Mouse (Mus musculus) midbrain, embryonic 15.5 days (tissue): ENCODE measurements around the gene Slc23a4. TPM values are rescaled to one million over a fixed set of nuclear protein-coding genes. Genes with fewer than 3 reads are reported as not detected.

ENCODE experiments used
- ATAC-seq: fragments of 200-750 bp; cut with Nextera tagmentation; replicated peaks from 2 replicates; pipeline ENCODE4 v1.8.0; 2017; ENCODE audit warnings: moderate TSS enrichment
- H3K27ac ChIP-seq: fragments of 300-500 bp; sonication (generic); 2 replicates; pipeline ENCODE4 v1.5.1; 2015; ENCODE audit warnings: mild to moderate bottlenecking, inconsistent platforms
- H3K27me3 ChIP-seq: fragments of 300-500 bp; sonication (generic); replicated peaks from 2 replicates; pipeline ENCODE4 v1.6.1; 2015; ENCODE audit warnings: inconsistent platforms
- H3K36me3 ChIP-seq: fragments of 300-500 bp; sonication (generic); replicated peaks from 2 replicates; pipeline ENCODE4 v1.6.1; 2015; ENCODE audit warnings: inconsistent platforms
- H3K4me1 ChIP-seq: fragments of 300-500 bp; sonication (generic); 2 replicates; pipeline ENCODE4 v1.6.1; 2015; ENCODE audit warnings: inconsistent platforms
- H3K4me2 ChIP-seq: fragments of 300-500 bp; sonication (generic); 2 replicates; pipeline ENCODE4 v1.6.1; 2015; ENCODE audit warnings: inconsistent platforms, mild to moderate bottlenecking, moderate library complexity
- H3K4me3 ChIP-seq: fragments of 300-500 bp; sonication (generic); 2 replicates; pipeline ENCODE4 v1.5.1; 2015; ENCODE audit warnings: mild to moderate bottlenecking, inconsistent platforms
- H3K9ac ChIP-seq: fragments of 300-500 bp; sonication (generic); 2 replicates; pipeline ENCODE4 v1.6.1; 2015; ENCODE audit warnings: mild to moderate bottlenecking, inconsistent platforms
- H3K9me3 ChIP-seq: fragments of 300-500 bp; sonication (generic); 2 replicates; pipeline ENCODE4 v1.6.1; 2016; ENCODE audit warnings: inconsistent platforms
- WGBS: fragments of 180-500 bp; shearing (Covaris S2); methylation state at CpG from one replicate; pipeline ENCODE4 v1.1.7; 2015; ENCODE audit warnings: mixed read lengths; 5-methylcytosine and 5-hydroxymethylcytosine counted together
- polyA plus RNA-seq: library from polyadenylated mRNA; unstranded; fragments of >200 nt; fragmentation: Nextera tagmentation; extraction: Ambion mirVana; gene quantifications from 2 replicates; pipeline ENCODE4 v1.2.1, GENCODE M21; 2015

Gene Slc23a4
- polyA plus RNA-seq, 1 experiment from 2014 or later, result 1.2 TPM

- Histone ChIP-seq H3K4me3 (no peak overlapping the region), H3K4me1 (0 out of 2 replicates have a peak, but pooled peaks cover 6% of the 10 kb centered on the region), H3K36me3 (no peaks in the 10 kb centered on the region), H3K27ac (no peak overlapping the region), H3K27me3 (no peaks in the 10 kb centered on the region), H3K9me3 (no peaks in the 10 kb centered on the region), H3K4me2 (no peak overlapping the region), H3K9ac (no peak overlapping the region)
- 79% methylated on average over 7 of the region's 7 CpGs for WGBS
- no peak for ATAC-seq
Observed at GRCm38 (mm10) chr6:34951956-34952667, 36.1 kb downstream of the Slc23a4 start.

- Histone ChIP-seq H3K9me3 (no peaks in the 10 kb centered on the region), H3K4me2 (no peak overlapping the region), H3K4me3 (no peak overlapping the region), H3K27ac (no peak overlapping the region), H3K36me3 (no peaks in the 10 kb centered on the region), H3K9ac (no peak overlapping the region), H3K4me1 (0 out of 2 replicates have a peak, but pooled peaks cover 6% of the 10 kb centered on the region), H3K27me3 (no peaks in the 10 kb centered on the region)
- no peak for ATAC-seq
- WGBS, result 88% methylated on average over 7 of the region's 7 CpGs
Observed at GRCm38 (mm10) chr6:34951518-34951917, 36.7 kb downstream of the Slc23a4 start.

- peak overlapping the region; percentile 40 for H3K4me2 ChIP-seq
- H3K9ac ChIP-seq, result no peak overlapping the region
- no peaks in the 10 kb centered on the region for H3K27me3 ChIP-seq
- H3K9me3 ChIP-seq, result no peaks in the 10 kb centered on the region
- peak overlapping the region; percentile 20 for H3K4me3 ChIP-seq
- WGBS, result 21% methylated on average over 10 of the region's 11 CpGs
- H3K4me1 ChIP-seq, result no peaks in the 10 kb centered on the region
- ATAC-seq, result 0 out of 2 replicates have a peak, but pooled peaks have one; percentile 54
- H3K36me3 ChIP-seq, result no peaks in the 10 kb centered on the region
- no peak overlapping the region for H3K27ac ChIP-seq
Observed at GRCm38 (mm10) chr6:34948461-34948860, 39.7 kb downstream of the Slc23a4 start.

- ATAC-seq, result no peak
- no peaks in the 10 kb centered on the region for H3K9me3 ChIP-seq
- H3K4me2 ChIP-seq, result no peak overlapping the region
- WGBS, result 100% methylated on average over 1 of the region's 1 CpGs
- H3K4me3 ChIP-seq, result no peak overlapping the region
- H3K36me3 ChIP-seq, result no peaks in the 10 kb centered on the region
- no peaks in the 10 kb centered on the region for H3K4me1 ChIP-seq
- no peaks in the 10 kb centered on the region for H3K27me3 ChIP-seq
- H3K9ac ChIP-seq, result no peak overlapping the region
- no peak overlapping the region for H3K27ac ChIP-seq
Observed at GRCm38 (mm10) chr6:34946486-34947079, 41.6 kb downstream of the Slc23a4 start.

- Histone ChIP-seq H3K36me3 (no peaks in the 10 kb centered on the region), H3K4me3 (no peak overlapping the region), H3K27ac (no peak overlapping the region), H3K9ac (no peak overlapping the region), H3K4me1 (no peaks in the 10 kb centered on the region), H3K27me3 (no peaks in the 10 kb centered on the region), H3K4me2 (no peak overlapping the region), H3K9me3 (no peaks in the 10 kb centered on the region)
- 84% methylated on average over 5 of the region's 5 CpGs for WGBS
- no peak for ATAC-seq
Observed at GRCm38 (mm10) chr6:34943499-34943898, 44.7 kb downstream of the Slc23a4 start.

- Histone ChIP-seq H3K9ac (no peak overlapping the region), H3K4me1 (no peaks in the 10 kb centered on the region), H3K27me3 (no peaks in the 10 kb centered on the region), H3K4me3 (no peak overlapping the region), H3K27ac (no peak overlapping the region), H3K36me3 (no peaks in the 10 kb centered on the region), H3K4me2 (no peak overlapping the region), H3K9me3 (no peaks in the 10 kb centered on the region)
- ATAC-seq, result no peak
- 95% methylated on average over 9 of the region's 9 CpGs for WGBS
Observed at GRCm38 (mm10) chr6:34942446-34942845, 45.8 kb downstream of the Slc23a4 start.

GRCm38 (mm10) chr6:34941496-34941895 is 46.7 kb downstream of the Slc23a4 start:
- Histone ChIP-seq H3K27me3 (no peaks in the 10 kb centered on the region), H3K4me1 (no peaks in the 10 kb centered on the region), H3K4me2 (no peak overlapping the region), H3K9me3 (no peaks in the 10 kb centered on the region), H3K4me3 (no peak overlapping the region), H3K9ac (no peak overlapping the region), H3K36me3 (no peaks in the 10 kb centered on the region), H3K27ac (no peak overlapping the region)
- 69% methylated on average over 2 of the region's 2 CpGs for WGBS
- ATAC-seq, result no peak

- no peak overlapping the region for H3K4me2 ChIP-seq
- H3K4me1 ChIP-seq, result no peaks in the 10 kb centered on the region
- H3K36me3 ChIP-seq, result no peaks in the 10 kb centered on the region
- H3K27me3 ChIP-seq, result no peaks in the 10 kb centered on the region
- no peak for ATAC-seq
- 91% methylated on average over 8 of the region's 8 CpGs for WGBS
- H3K9ac ChIP-seq, result no peak overlapping the region
- H3K9me3 ChIP-seq, result no peaks in the 10 kb centered on the region
- H3K27ac ChIP-seq, result no peak overlapping the region
- H3K4me3 ChIP-seq, result no peak overlapping the region
Observed at GRCm38 (mm10) chr6:34939451-34939850, 48.8 kb downstream of the Slc23a4 start.

- WGBS, result 50% methylated on average over 4 of the region's 4 CpGs
- H3K9ac ChIP-seq, result no peak overlapping the region
- H3K36me3 ChIP-seq, result no peaks in the 10 kb centered on the region
- no peak for ATAC-seq
- no peaks in the 10 kb centered on the region for H3K27me3 ChIP-seq
- H3K4me1 ChIP-seq, result no peaks in the 10 kb centered on the region
- no peak overlapping the region for H3K4me2 ChIP-seq
- H3K27ac ChIP-seq, result no peak overlapping the region
- H3K9me3 ChIP-seq, result no peaks in the 10 kb centered on the region
- no peak overlapping the region for H3K4me3 ChIP-seq
Observed at GRCm38 (mm10) chr6:34938929-34939325, 49.3 kb downstream of the Slc23a4 start.

GRCm38 (mm10) chr6:34938280-34938928 is 49.8 kb downstream of the Slc23a4 start:
- H3K4me2 ChIP-seq, result no peak overlapping the region
- H3K36me3 ChIP-seq, result no peaks in the 10 kb centered on the region
- H3K9ac ChIP-seq, result no peak overlapping the region
- no peaks in the 10 kb centered on the region for H3K9me3 ChIP-seq
- 78% methylated on average over 7 of the region's 7 CpGs for WGBS
- no peaks in the 10 kb centered on the region for H3K4me1 ChIP-seq
- no peak overlapping the region for H3K27ac ChIP-seq
- no peak overlapping the region for H3K4me3 ChIP-seq
- ATAC-seq, result no peak
- H3K27me3 ChIP-seq, result no peaks in the 10 kb centered on the region

- no peaks in the 10 kb centered on the region for H3K4me1 ChIP-seq
- no peak overlapping the region for H3K27ac ChIP-seq
- H3K4me3 ChIP-seq, result no peak overlapping the region
- no peak overlapping the region for H3K4me2 ChIP-seq
- no peaks in the 10 kb centered on the region for H3K9me3 ChIP-seq
- H3K36me3 ChIP-seq, result no peaks in the 10 kb centered on the region
- 76% methylated on average over 5 of the region's 5 CpGs for WGBS
- no peak for ATAC-seq
- H3K27me3 ChIP-seq, result no peaks in the 10 kb centered on the region
- H3K9ac ChIP-seq, result no peak overlapping the region
Observed at GRCm38 (mm10) chr6:34936743-34937142, 51.5 kb downstream of the Slc23a4 start.

GRCm38 (mm10) chr6:34932633-34933032 is 55.6 kb downstream of the Slc23a4 start:
- H3K27me3 ChIP-seq, result no peaks in the 10 kb centered on the region
- no peaks in the 10 kb centered on the region for H3K9me3 ChIP-seq
- H3K27ac ChIP-seq, result no peak overlapping the region
- no peak overlapping the region for H3K4me3 ChIP-seq
- H3K9ac ChIP-seq, result no peak overlapping the region
- H3K4me2 ChIP-seq, result no peak overlapping the region
- no peak for ATAC-seq
- no peaks in the 10 kb centered on the region for H3K36me3 ChIP-seq
- WGBS, result 90% methylated on average over 1 of the region's 1 CpGs
- H3K4me1 ChIP-seq, result no peaks in the 10 kb centered on the region
